8 mouse cellular contexts compared by ENCODE assay signal in genomic region chr1:183147438-183147841, GRCm38 (mm10).
DNase-seq lines count a peak whose midpoint lies in the region; ATAC-seq lines count a peak whose summit lies in the region.

No protein-coding gene starts in this region.

- H3K4me2 ChIP-seq in hindbrain, embryonic 12.5 days (replicated peaks) = peak overlapping the region; percentile 13; the same call in 1 of the 2 replicates
- peak overlapping the region; percentile 36; the same call in 1 of the 2 replicates for H3K4me2 ChIP-seq in limb, embryonic 11.5 days (ENCODE audit: low read depth, severe bottlenecking)

- no peak overlapping the region for H3K27ac ChIP-seq in hindbrain, embryonic 12.5 days
- peak overlapping the region; percentile 63 for H3K27ac ChIP-seq in limb, embryonic 11.5 days (replicated peaks; ENCODE audit: low read depth, low read length)
- peak overlapping the region; percentile 72; the same call in 1 of the 2 replicates for H3K27ac ChIP-seq in midbrain, embryonic 10.5 days (replicated peaks)

- H3K27me3 ChIP-seq in hindbrain, embryonic 12.5 days = no peaks in the 10 kb centered on the region
- H3K27me3 ChIP-seq in limb, embryonic 11.5 days (ENCODE audit: control insufficient read depth, insufficient read depth, low read length) = no peaks in the 10 kb centered on the region
- no peaks in the 10 kb centered on the region for H3K27me3 ChIP-seq in midbrain, embryonic 10.5 days (ENCODE audit: low read depth, poor library complexity, severe bottlenecking)

- no peak overlapping the region for H3K9ac ChIP-seq in hindbrain, embryonic 12.5 days
- H3K9ac ChIP-seq in limb, embryonic 11.5 days (ENCODE audit: low read length) = no peak overlapping the region

- no peaks in the 10 kb centered on the region for H3K36me3 ChIP-seq in hindbrain, embryonic 12.5 days
- H3K36me3 ChIP-seq in limb, embryonic 11.5 days (ENCODE audit: control insufficient read depth, insufficient read depth, low read length) = no peaks in the 10 kb centered on the region
- H3K36me3 ChIP-seq in midbrain, embryonic 10.5 days = no peaks in the 10 kb centered on the region

- no peaks in the 10 kb centered on the region for H3K9me3 ChIP-seq in hindbrain, embryonic 12.5 days (replicated peaks)
- no peaks in the 10 kb centered on the region for H3K9me3 ChIP-seq in limb, embryonic 11.5 days (ENCODE audit: control insufficient read depth, low read length)
- no peaks in the 10 kb centered on the region for H3K9me3 ChIP-seq in midbrain, embryonic 10.5 days (replicated peaks)

- peaks cover 48% of the 10 kb centered on the region for H3K4me1 ChIP-seq in hindbrain, embryonic 12.5 days
- H3K4me1 ChIP-seq in limb, embryonic 11.5 days (ENCODE audit: control insufficient read depth, insufficient read depth, low read length) = peaks cover 39% of the 10 kb centered on the region
- peaks cover 86% of the 10 kb centered on the region for H3K4me1 ChIP-seq in midbrain, embryonic 10.5 days

- no peak overlapping the region for H3K4me3 ChIP-seq in hindbrain, embryonic 12.5 days
- H3K4me3 ChIP-seq in limb, embryonic 11.5 days (ENCODE audit: low read depth, low read length) = peak overlapping the region; percentile 24
- H3K4me3 ChIP-seq in midbrain, embryonic 10.5 days = peak overlapping the region; percentile 32

- WGBS in hindbrain, embryonic 12.5 days = 16% methylated on average over 5 of the region's 5 CpGs
- WGBS in limb, embryonic 11.5 days = under 1% methylated on average over 5 of the region's 5 CpGs
- WGBS in midbrain, embryonic 10.5 days = 19% methylated on average over 5 of the region's 5 CpGs

- peak; percentile 49 for ATAC-seq in CD4-positive, CD25-positive, alpha-beta regulatory T cell, adult 4 months
- ATAC-seq in hindbrain, embryonic 12.5 days (ENCODE audit: low FRiP score) = peak; percentile 64; the same call in 1 of the 2 replicates
- ATAC-seq in limb, embryonic 11.5 days (ENCODE audit: insufficient number of reproducible peaks, low FRiP score, low TSS enrichment, low read depth) = peak; percentile 88

- peak; percentile 31 to 58 for DNase-seq in adrenal gland, postnatal 36 days
- DNase-seq in gastrocnemius, postnatal 10 days = peak; percentile 62
- peak; percentile 84 for DNase-seq in limb, embryonic 11.5 days (ENCODE audit: low spot score)
- peak; percentile 83 for DNase-seq in midbrain, embryonic 10.5 days (ENCODE audit: low spot score)
- no peak for DNase-seq in left cerebral cortex, adult 8-10 months (ENCODE audit: low spot score in 2 of 2)
- DNase-seq in natural killer cell, adult 2 months (ENCODE audit: low spot score in 2 of 2) = no peak

Comparison
In these comparisons a context has a peak if more than half of its experiments do, and no peak if none do; other contexts are left out.
1. DNase-seq: peak in adrenal gland, postnatal 36 days (2 of 2), gastrocnemius, postnatal 10 days (single experiment), limb, embryonic 11.5 days (single experiment) and midbrain, embryonic 10.5 days (single experiment); none in left cerebral cortex, adult 8-10 months (0 of 2) and natural killer cell, adult 2 months (0 of 2).
2. Peak in every context shown above with its lines, with median percentiles within 50 percentile points of each other: ATAC-seq.